Mouse (Mus musculus) CD8-positive naive resting alpha-beta T cell, adult 2 months (primary cell): Measurements from ENCODE around the gene Tecpr1.

Experiments
- DNase-seq, 2 experiments: peaks; one replicate each; pipeline ENCODE4 v3.0.0; 2022; ENCODE audit warnings: low read depth in 2 of 2, low spot score in 2 of 2

The Tecpr1 gene

GRCm38 (mm10) chr5:144169275-144169975 lies 54.0 kb downstream of the Tecpr1 start:
- DNase-seq, result no peak

DNA sequence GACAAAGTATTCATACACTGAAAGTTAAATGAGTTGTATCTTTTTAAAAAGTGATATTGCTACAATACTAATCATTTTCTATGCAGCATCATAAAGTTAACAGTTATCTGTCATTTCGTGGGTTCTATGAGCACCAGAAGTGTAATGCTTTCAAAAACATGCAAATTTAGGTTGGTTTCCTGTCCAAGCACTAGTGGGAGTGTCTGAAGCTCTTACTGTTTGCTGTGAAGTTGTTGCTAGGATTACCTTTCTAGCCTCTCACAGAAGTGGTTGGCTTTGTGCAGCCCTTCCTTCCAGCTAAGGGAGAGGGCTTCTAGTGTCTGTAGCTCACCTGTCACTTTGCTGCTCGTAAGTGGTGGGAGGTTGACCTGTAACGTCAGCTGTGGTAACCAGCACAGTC lies 57.7 kb downstream of the Tecpr1 start:
- DNase-seq, result no peak

DNA sequence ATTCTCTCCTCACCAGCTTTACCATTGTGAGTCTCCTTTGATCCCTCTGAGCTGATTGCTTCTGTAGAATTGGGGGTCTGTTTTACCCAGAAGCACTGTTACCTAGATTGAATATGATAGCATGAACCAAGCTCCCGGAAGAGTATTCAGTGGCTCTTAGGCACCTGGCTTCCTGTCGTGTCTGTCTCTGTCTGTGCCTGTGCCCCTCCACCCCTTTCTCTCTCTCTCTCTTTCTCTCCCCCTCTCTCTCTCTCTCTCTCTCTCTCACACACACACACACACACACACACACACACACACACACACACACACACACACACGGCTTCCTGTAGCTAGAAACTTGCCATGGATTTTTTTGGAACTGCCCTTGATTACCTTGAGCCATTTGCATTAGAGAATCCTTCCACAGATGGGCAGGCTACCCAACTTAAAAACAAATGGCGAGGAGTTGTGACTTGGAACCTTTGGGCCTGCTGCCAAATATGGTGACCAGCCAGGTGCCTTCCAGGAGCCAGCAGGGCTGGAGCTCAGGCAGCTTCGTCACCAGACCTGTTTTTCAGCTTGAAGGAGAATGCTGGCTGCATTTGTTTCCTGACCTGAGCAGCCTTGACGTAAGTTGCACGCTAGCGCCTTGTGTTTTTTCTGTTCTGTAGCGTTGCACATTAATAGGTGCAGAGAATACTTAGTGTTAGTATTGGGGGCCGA lies 60.5 kb downstream of the Tecpr1 start:
- DNase-seq, result no peak

- DNase-seq, result no peak
Measured at GRCm38 (mm10) chr5:144162080-144162812, 61.2 kb downstream of the Tecpr1 start.

- no peak for DNase-seq
Measured at GRCm38 (mm10) chr5:144159137-144159536, 64.3 kb downstream of the Tecpr1 start.

DNA sequence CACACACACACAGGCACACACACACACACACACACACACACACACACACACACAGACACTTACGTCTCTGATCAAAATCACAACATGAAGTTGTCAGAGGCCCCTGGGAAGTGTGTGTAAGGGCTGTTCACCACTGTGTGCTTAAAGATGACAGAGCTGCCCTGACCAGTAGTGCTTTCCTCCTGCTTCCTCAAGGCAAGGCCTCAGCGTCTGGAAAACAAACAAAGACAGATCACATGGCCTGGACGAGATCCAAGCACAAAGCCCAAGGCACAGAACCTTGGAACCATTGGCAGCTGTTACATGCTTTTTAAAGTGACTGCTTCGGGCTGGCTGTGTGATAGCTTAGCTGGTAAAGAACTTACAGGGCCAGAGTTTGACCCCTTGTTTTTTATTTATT lies 64.8 kb downstream of the Tecpr1 start:
- no peak for DNase-seq

DNA sequence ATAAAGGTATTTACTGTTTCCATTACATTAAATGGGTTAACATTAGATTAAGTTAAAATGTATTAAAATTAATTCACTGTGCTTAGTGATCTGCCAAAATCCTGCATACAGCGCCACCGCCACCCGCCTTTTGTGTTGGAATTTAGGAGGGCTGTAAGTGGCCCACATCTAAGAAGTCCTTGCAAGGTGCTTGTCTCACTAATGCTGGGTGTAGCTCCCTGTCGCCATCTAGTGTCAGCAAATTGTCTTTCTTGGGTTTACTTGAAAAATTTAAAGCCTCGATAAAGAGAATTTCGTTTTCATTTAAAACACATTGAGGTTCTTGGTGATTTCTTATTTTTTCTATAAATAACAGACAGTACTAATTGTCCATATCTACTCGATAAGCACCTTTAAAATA lies 68.9 kb downstream of the Tecpr1 start:
- DNase-seq, result peak; percentile 53 to 70

GRCm38 (mm10) chr5:144151270-144151669 lies 72.1 kb downstream of the Tecpr1 start:
- no peak for DNase-seq

- no peak for DNase-seq
Measured at GRCm38 (mm10) chr5:144149530-144149929, 73.9 kb downstream of the Tecpr1 start.

GRCm38 (mm10) chr5:144146898-144147297 lies 76.5 kb downstream of the Tecpr1 start:
- DNase-seq, result no peak
